Mouse (Mus musculus): ENCODE data around the gene Ccnh.

- TF ChIP-seq CTCF (IDR thresholded peaks at IDR 0.05; ENCODE audit: insufficient read depth, low read depth, low read length) (no peak), POLR2A (IDR thresholded peaks at IDR 0.05; ENCODE audit: insufficient read depth, low read depth, low read length) (no peak)
These were observed 24.6 kb upstream of the Ccnh start for GRCm38 (mm10) chr13:85164512-85165124.
